Mouse (Mus musculus): ENCODE measurements at regions not wholly inside any gene's neighbourhood (a gene's known extent, or its start where the extent isn't known, plus 50 kb on each side); places are given as distances from the start of the nearest gene placed in this dataset.

- DNase-seq (ENCODE audit: low spot score), result no peak
- H3K36me3 ChIP-seq (replicated peaks), result no peaks in the 10 kb centered on the region
- no peaks in the 10 kb centered on the region for H3K4me1 ChIP-seq (ENCODE audit: insufficient read depth, low read depth, low read length)
- H3K9me3 ChIP-seq (replicated peaks), result peaks cover 35% of the 10 kb centered on the region
- no peaks in the 10 kb centered on the region for H3K27me3 ChIP-seq (ENCODE audit: insufficient read depth, low read length)
- H3K4me3 ChIP-seq (ENCODE audit: low read depth, low read length), result no peak overlapping the region
- no peak for ATAC-seq (ENCODE audit: extremely low read depth, insufficient number of reproducible peaks, low FRiP score, poor library complexity, severe bottlenecking)
- no peak for TF ChIP-seq POLR2AphosphoS5 (IDR thresholded peaks at IDR 0.05; ENCODE audit: insufficient replicate concordance, low read depth, low read length)
- TF ChIP-seq GATA1 (IDR thresholded peaks at IDR 0.05; ENCODE audit: borderline replicate concordance, low read length), result no peak
- no peak for TF ChIP-seq TAL1 (conservative IDR thresholded peaks at IDR 0.05; ENCODE audit: low read depth, low read length)
- no peak for TF ChIP-seq CTCF (IDR thresholded peaks at IDR 0.05; ENCODE audit: low read depth, low read length)
- TF ChIP-seq GATA2 (IDR thresholded peaks at IDR 0.05; ENCODE audit: borderline replicate concordance, low read depth, low read length), result no peak
These were observed 172.9 kb downstream of the Papss1 start for GRCm38 (mm10) chr3:131737461-131737860.

GRCm38 (mm10) chr3:131737953-131738598 lies 173.5 kb downstream of the Papss1 start:
- Histone ChIP-seq H3K27me3 (ENCODE audit: insufficient read depth, low read length) (no peaks in the 10 kb centered on the region), H3K4me3 (ENCODE audit: low read depth, low read length) (no peak overlapping the region), H3K36me3 (replicated peaks) (no peaks in the 10 kb centered on the region), H3K9me3 (replicated peaks) (peaks cover 35% of the 10 kb centered on the region), H3K4me1 (ENCODE audit: insufficient read depth, low read depth, low read length) (no peaks in the 10 kb centered on the region)
- no peak for TF ChIP-seq POLR2AphosphoS5 (IDR thresholded peaks at IDR 0.05; ENCODE audit: insufficient replicate concordance, low read depth, low read length)
- TF ChIP-seq GATA1 (IDR thresholded peaks at IDR 0.05; ENCODE audit: borderline replicate concordance, low read length), result no peak
- TF ChIP-seq TAL1 (conservative IDR thresholded peaks at IDR 0.05; ENCODE audit: low read depth, low read length), result no peak
- TF ChIP-seq GATA2 (IDR thresholded peaks at IDR 0.05; ENCODE audit: borderline replicate concordance, low read depth, low read length), result no peak
- TF ChIP-seq CTCF (IDR thresholded peaks at IDR 0.05; ENCODE audit: low read depth, low read length), result no peak
- ATAC-seq (ENCODE audit: extremely low read depth, insufficient number of reproducible peaks, low FRiP score, poor library complexity, severe bottlenecking), result no peak
- DNase-seq (ENCODE audit: low spot score), result no peak

- H3K9me3 ChIP-seq (replicated peaks), result peaks cover 20% of the 10 kb centered on the region
- H3K4me1 ChIP-seq (ENCODE audit: insufficient read depth, low read depth, low read length), result no peaks in the 10 kb centered on the region
- ATAC-seq (ENCODE audit: extremely low read depth, insufficient number of reproducible peaks, low FRiP score, poor library complexity, severe bottlenecking), result no peak
- no peak overlapping the region for H3K4me3 ChIP-seq (ENCODE audit: low read depth, low read length)
- H3K27me3 ChIP-seq (ENCODE audit: insufficient read depth, low read length), result no peaks in the 10 kb centered on the region
- H3K36me3 ChIP-seq (replicated peaks), result no peaks in the 10 kb centered on the region
- DNase-seq (ENCODE audit: low spot score), result no peak
- no peak for TF ChIP-seq CTCF (IDR thresholded peaks at IDR 0.05; ENCODE audit: low read depth, low read length)
- TF ChIP-seq TAL1 (conservative IDR thresholded peaks at IDR 0.05; ENCODE audit: low read depth, low read length), result no peak
- TF ChIP-seq GATA2 (IDR thresholded peaks at IDR 0.05; ENCODE audit: borderline replicate concordance, low read depth, low read length), result no peak
- TF ChIP-seq GATA1 (IDR thresholded peaks at IDR 0.05; ENCODE audit: borderline replicate concordance, low read length), result no peak
- TF ChIP-seq POLR2AphosphoS5 (IDR thresholded peaks at IDR 0.05; ENCODE audit: insufficient replicate concordance, low read depth, low read length), result no peak
These were observed 191.0 kb downstream of the Papss1 start for GRCm38 (mm10) chr3:131755537-131755936.

GRCm38 (mm10) chr3:131756126-131756525 lies 191.6 kb downstream of the Papss1 start:
- Histone ChIP-seq H3K4me1 (ENCODE audit: insufficient read depth, low read depth, low read length) (no peaks in the 10 kb centered on the region), H3K36me3 (replicated peaks) (no peaks in the 10 kb centered on the region), H3K27me3 (ENCODE audit: insufficient read depth, low read length) (no peaks in the 10 kb centered on the region), H3K4me3 (ENCODE audit: low read depth, low read length) (no peak overlapping the region), H3K9me3 (replicated peaks) (peaks cover 20% of the 10 kb centered on the region)
- ATAC-seq (ENCODE audit: extremely low read depth, insufficient number of reproducible peaks, low FRiP score, poor library complexity, severe bottlenecking) (no peak), DNase-seq (ENCODE audit: low spot score) (no peak)
- TF ChIP-seq GATA2 (IDR thresholded peaks at IDR 0.05; ENCODE audit: borderline replicate concordance, low read depth, low read length), result no peak
- TF ChIP-seq GATA1 (IDR thresholded peaks at IDR 0.05; ENCODE audit: borderline replicate concordance, low read length), result no peak
- TF ChIP-seq CTCF (IDR thresholded peaks at IDR 0.05; ENCODE audit: low read depth, low read length), result no peak
- TF ChIP-seq POLR2AphosphoS5 (IDR thresholded peaks at IDR 0.05; ENCODE audit: insufficient replicate concordance, low read depth, low read length), result no peak
- no peak for TF ChIP-seq TAL1 (conservative IDR thresholded peaks at IDR 0.05; ENCODE audit: low read depth, low read length)

GRCm38 (mm10) chr3:131769976-131770375 lies 205.4 kb downstream of the Papss1 start:
- DNase-seq (ENCODE audit: low spot score), result no peak
- no peaks in the 10 kb centered on the region for H3K4me1 ChIP-seq (ENCODE audit: insufficient read depth, low read depth, low read length)
- no peak overlapping the region for H3K4me3 ChIP-seq (ENCODE audit: low read depth, low read length)
- no peaks in the 10 kb centered on the region for H3K36me3 ChIP-seq (replicated peaks)
- no peak for ATAC-seq (ENCODE audit: extremely low read depth, insufficient number of reproducible peaks, low FRiP score, poor library complexity, severe bottlenecking)
- TF ChIP-seq POLR2AphosphoS5 (IDR thresholded peaks at IDR 0.05; ENCODE audit: insufficient replicate concordance, low read depth, low read length), result no peak
- TF ChIP-seq TAL1 (conservative IDR thresholded peaks at IDR 0.05; ENCODE audit: low read depth, low read length), result no peak
- no peak for TF ChIP-seq GATA2 (IDR thresholded peaks at IDR 0.05; ENCODE audit: borderline replicate concordance, low read depth, low read length)
- TF ChIP-seq CTCF (IDR thresholded peaks at IDR 0.05; ENCODE audit: low read depth, low read length), result no peak
- no peak for TF ChIP-seq GATA1 (IDR thresholded peaks at IDR 0.05; ENCODE audit: borderline replicate concordance, low read length)
- H3K27me3 ChIP-seq (ENCODE audit: insufficient read depth, low read length), result no peaks in the 10 kb centered on the region
- peaks cover 7% of the 10 kb centered on the region; the same call in 1 of the 2 replicates for H3K9me3 ChIP-seq (replicated peaks)

- Histone ChIP-seq H3K4me3 (ENCODE audit: low read depth, low read length) (no peak overlapping the region), H3K9me3 (replicated peaks) (peaks cover 7% of the 10 kb centered on the region; the same call in 1 of the 2 replicates), H3K36me3 (replicated peaks) (no peaks in the 10 kb centered on the region), H3K27me3 (ENCODE audit: insufficient read depth, low read length) (no peaks in the 10 kb centered on the region), H3K4me1 (ENCODE audit: insufficient read depth, low read depth, low read length) (no peaks in the 10 kb centered on the region)
- TF ChIP-seq CTCF (IDR thresholded peaks at IDR 0.05; ENCODE audit: low read depth, low read length) (no peak), POLR2AphosphoS5 (IDR thresholded peaks at IDR 0.05; ENCODE audit: insufficient replicate concordance, low read depth, low read length) (no peak), GATA2 (IDR thresholded peaks at IDR 0.05; ENCODE audit: borderline replicate concordance, low read depth, low read length) (no peak), TAL1 (conservative IDR thresholded peaks at IDR 0.05; ENCODE audit: low read depth, low read length) (no peak), GATA1 (IDR thresholded peaks at IDR 0.05; ENCODE audit: borderline replicate concordance, low read length) (no peak)
- DNase-seq (ENCODE audit: low spot score), result no peak
- ATAC-seq (ENCODE audit: extremely low read depth, insufficient number of reproducible peaks, low FRiP score, poor library complexity, severe bottlenecking), result no peak
These were observed 205.9 kb downstream of the Papss1 start for GRCm38 (mm10) chr3:131770486-131770885.

All from G1E (cell line).